21 mouse cellular contexts compared by ENCODE assay signal in genomic region chr1:96794290-96794689, GRCm38 (mm10).
"Had no signal": no experiment of that assay in that cellular context is flagged by ENCODE, and none has a peak within 500 bp of the region (broad histone marks: within the 10 kb centered on the region; RNA-seq: fewer than 3 reads in every experiment).

No protein-coding gene starts in this region.

- H3K4me3 ChIP-seq: layer of hippocampus, adult 2 months; limb, embryonic 10.5 days; limb, embryonic 13.5 days; liver, embryonic 12.5 days; liver, embryonic 15.5 days; lung, embryonic 15.5 days; megakaryocyte, embryonic 14.5 days; midbrain, embryonic 10.5 days; midbrain, embryonic 15.5 days; stomach, embryonic 15.5 days had no signal

- H3K4me1 ChIP-seq: limb, embryonic 10.5 days; limb, embryonic 13.5 days; liver, embryonic 12.5 days; liver, embryonic 15.5 days; lung, embryonic 15.5 days; megakaryocyte, embryonic 14.5 days; midbrain, embryonic 10.5 days; midbrain, embryonic 15.5 days; stomach, embryonic 15.5 days had no signal

- H3K27me3 ChIP-seq: limb, embryonic 13.5 days; liver, embryonic 12.5 days; liver, embryonic 15.5 days; lung, embryonic 15.5 days; megakaryocyte, embryonic 14.5 days; midbrain, embryonic 15.5 days; stomach, embryonic 15.5 days had no signal

- H3K36me3 ChIP-seq: limb, embryonic 10.5 days; limb, embryonic 13.5 days; liver, embryonic 12.5 days; liver, embryonic 15.5 days; lung, embryonic 15.5 days; midbrain, embryonic 10.5 days; midbrain, embryonic 15.5 days; stomach, embryonic 15.5 days had no signal

- H3K9me3 ChIP-seq: limb, embryonic 10.5 days; limb, embryonic 13.5 days; liver, embryonic 12.5 days; liver, embryonic 15.5 days; lung, embryonic 15.5 days; midbrain, embryonic 10.5 days; midbrain, embryonic 15.5 days; stomach, embryonic 15.5 days had no signal

- ATAC-seq: liver, embryonic 12.5 days had no signal

- H3K27ac ChIP-seq: kidney, postnatal 0 days; layer of hippocampus, adult 2 months; limb, embryonic 10.5 days; limb, embryonic 13.5 days; liver, embryonic 12.5 days; liver, embryonic 15.5 days; lung, embryonic 15.5 days; midbrain, embryonic 10.5 days; midbrain, embryonic 15.5 days; stomach, embryonic 15.5 days had no signal

- H3K9ac ChIP-seq: limb, embryonic 13.5 days; liver, embryonic 12.5 days; liver, embryonic 15.5 days; lung, embryonic 15.5 days; midbrain, embryonic 15.5 days; stomach, embryonic 15.5 days had no signal

- DNase-seq: kidney, adult 2 months; kidney, postnatal 25 days; layer of hippocampus, adult 9-11 months; liver; lung, adult 18-20 months; lung, postnatal 10 days; lung, postnatal 36 days; right cerebral cortex, postnatal 25 days; spleen, adult 18-20 months; thymus, postnatal 25 days had no signal

- H3K4me2 ChIP-seq: limb, embryonic 13.5 days; liver, embryonic 12.5 days; liver, embryonic 15.5 days; lung, embryonic 15.5 days; midbrain, embryonic 15.5 days; stomach, embryonic 15.5 days had no signal
